Comparison of ENCODE assay signal across 23 mouse cellular contexts in the genomic region with DNA sequence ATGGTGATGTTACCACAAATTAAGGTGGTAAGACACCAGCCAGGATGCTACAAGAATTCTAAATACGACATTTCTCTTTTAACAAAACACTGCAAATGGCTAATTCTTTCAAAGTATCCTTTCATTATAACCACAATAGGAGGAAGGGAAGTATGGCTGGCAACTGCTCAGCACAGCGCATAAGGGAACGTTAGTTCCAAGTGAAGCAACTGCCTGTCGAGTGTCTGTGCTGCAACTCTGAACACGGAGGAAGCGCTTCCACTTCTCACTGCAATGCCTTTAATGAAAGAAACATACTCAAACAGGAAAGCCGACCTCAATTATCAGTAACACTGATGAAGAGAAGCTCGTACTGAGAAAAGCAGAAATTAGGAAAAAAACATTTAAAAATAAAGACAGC. TPM values are rescaled to one million over a fixed set of nuclear protein-coding genes. Genes with fewer than 3 reads are reported as not detected.
A peak's percentile ranks its signal among the peaks of the same experiment; 100 is the strongest.
DNase-seq lines count a peak whose midpoint lies in the region; ATAC-seq and TF ChIP-seq lines count a peak whose summit lies in the region.
"Had no signal": no experiment of that assay in that cellular context is flagged by ENCODE, and none has a peak within 500 bp of the region (broad histone marks: within the 10 kb centered on the region; RNA-seq: fewer than 3 reads in every experiment).

No protein-coding gene starts in this region.

- H3K4me1 ChIP-seq in liver, postnatal 0 days (ENCODE audit: insufficient read depth), result 0 out of 2 replicates have a peak, but pooled peaks cover under 1% of the 10 kb centered on the region
- peaks cover 31% of the 10 kb centered on the region for H3K4me1 ChIP-seq in bone marrow macrophage, adult 2 months (ENCODE audit: control insufficient read depth, insufficient read depth, low read length)
- H3K4me1 ChIP-seq in midbrain, embryonic 13.5 days (replicated peaks), result peaks cover 8% of the 10 kb centered on the region; the same call in 1 of the 2 replicates
- H3K4me1 ChIP-seq: forebrain, embryonic 10.5 days; hindbrain, embryonic 12.5 days; hindbrain, embryonic 15.5 days had no signal

- H3K36me3 ChIP-seq in liver, postnatal 0 days (replicated peaks; ENCODE audit: insufficient read depth, low read length), result peaks cover 36% of the 10 kb centered on the region
- H3K36me3 ChIP-seq in midbrain, embryonic 13.5 days, result peaks cover 39% of the 10 kb centered on the region

- 0 out of 2 replicates have a peak overlapping the region, but pooled peaks have one; percentile 16 for H3K27ac ChIP-seq in liver, postnatal 0 days (ENCODE audit: low read depth)
- peak overlapping the region; percentile 0; the same call in 1 of the 2 replicates for H3K27ac ChIP-seq in bone marrow macrophage, adult 2 months (ENCODE audit: insufficient read depth, low read depth, low read length)
- no peak overlapping the region for H3K27ac ChIP-seq in midbrain, embryonic 13.5 days
- H3K27ac ChIP-seq: forebrain, embryonic 10.5 days; forebrain, embryonic 13.5 days; gastrocnemius, adult 2 months; heart, adult 2 months; hindbrain, embryonic 12.5 days; hindbrain, embryonic 15.5 days had no signal

- no peak overlapping the region for H3K4me3 ChIP-seq in liver, postnatal 0 days (ENCODE audit: low read depth, low read length)
- H3K4me3 ChIP-seq in bone marrow macrophage, adult 2 months (ENCODE audit: insufficient read depth, low read length), result no peak overlapping the region
- H3K4me3 ChIP-seq in midbrain, embryonic 13.5 days (replicated peaks), result no peak overlapping the region
- H3K4me3 ChIP-seq: forebrain, embryonic 10.5 days; forebrain, embryonic 13.5 days; gastrocnemius, adult 2 months; heart, adult 2 months; hindbrain, embryonic 12.5 days; hindbrain, embryonic 15.5 days had no signal

- no peak for TF ChIP-seq EP300 in liver, postnatal 0 days (IDR thresholded peaks at IDR 0.05; ENCODE audit: low read depth)

- peak; percentile 20 for DNase-seq in liver, postnatal 0 days
- DNase-seq in liver (no peak), 416B (ENCODE audit: low read depth) (peak; percentile 24)
- DNase-seq in gastrocnemius, adult 18-20 months (ENCODE audit: low spot score), result no peak
- DNase-seq: adrenal gland, adult 8-10 months; adrenal gland, postnatal 25 days; cerebellum, adult 18-20 months; cerebellum, adult 9-10 months; cerebellum, postnatal 14 days; gastrocnemius, adult 2 months; gastrocnemius, postnatal 14 days; heart, adult 2 months; heart, postnatal 4 days had no signal

- no peak for TF ChIP-seq POLR2A in bone marrow macrophage, adult 2 months (IDR thresholded peaks at IDR 0.05; ENCODE audit: borderline replicate concordance, low read depth, low read length)

- no peaks in the 10 kb centered on the region for H3K27me3 ChIP-seq in liver, postnatal 0 days (ENCODE audit: insufficient read depth, low read length)
- no peaks in the 10 kb centered on the region for H3K27me3 ChIP-seq in midbrain, embryonic 13.5 days
- H3K27me3 ChIP-seq: forebrain, embryonic 13.5 days; hindbrain, embryonic 12.5 days; hindbrain, embryonic 15.5 days had no signal

- H3K9ac ChIP-seq in liver, postnatal 0 days (replicated peaks), result no peak overlapping the region
- H3K9ac ChIP-seq in midbrain, embryonic 13.5 days (replicated peaks), result no peak overlapping the region
- H3K9ac ChIP-seq: forebrain, embryonic 13.5 days; hindbrain, embryonic 12.5 days; hindbrain, embryonic 15.5 days had no signal

- H3K9me3 ChIP-seq in liver, postnatal 0 days (ENCODE audit: low read length), result no peaks in the 10 kb centered on the region
- H3K9me3 ChIP-seq in midbrain, embryonic 13.5 days, result no peaks in the 10 kb centered on the region
- H3K9me3 ChIP-seq: forebrain, embryonic 10.5 days; forebrain, embryonic 13.5 days; hindbrain, embryonic 12.5 days; hindbrain, embryonic 15.5 days had no signal

- no peak for ATAC-seq in liver, postnatal 0 days
- ATAC-seq in megakaryocyte, adult 5-6 weeks (ENCODE audit: poor library complexity, severe bottlenecking), result peak; percentile 93
- no peak for ATAC-seq in midbrain, embryonic 13.5 days
- ATAC-seq: activated CD4-positive, CD25-positive, alpha-beta regulatory T cell, adult 4 months; forebrain, embryonic 13.5 days; forebrain, embryonic 16.5 days had no signal

- no peak for TF ChIP-seq CTCF in liver, postnatal 0 days (IDR thresholded peaks at IDR 0.05; ENCODE audit: low read depth)
- TF ChIP-seq CTCF in bone marrow macrophage, adult 2 months (IDR thresholded peaks at IDR 0.05; ENCODE audit: low read depth, low read length), result no peak

- WGBS in liver, postnatal 0 days (ENCODE audit: insufficient replicate concordance), result 67% methylated on average over 8 of the region's 8 CpGs
- 93% methylated on average over 8 of the region's 8 CpGs for WGBS in midbrain, embryonic 13.5 days

- no peak overlapping the region for H3K4me2 ChIP-seq in liver, postnatal 0 days (ENCODE audit: low read depth, low read length)
- H3K4me2 ChIP-seq in midbrain, embryonic 13.5 days (replicated peaks), result no peak overlapping the region
- H3K4me2 ChIP-seq: forebrain, embryonic 13.5 days; heart, embryonic 11.5 days; hindbrain, embryonic 12.5 days; hindbrain, embryonic 15.5 days had no signal

RNA-seq across cellular contexts. Expression of a gene that starts 23.7 kb away (rescaled TPM):
- polyA plus RNA-seq in liver, postnatal 0 days (2015; fragmentation: Nextera tagmentation; extraction: Ambion mirVana), result 5.4 and 5.8 TPM in 2 replicates
- polyA plus RNA-seq in bone marrow macrophage, adult 2 months (2012; ENCODE audit: insufficient read depth, insufficient read length, missing spikeins), result 65.0 and 86.1 TPM in 2 replicates
- 68.2 and 77.1 TPM in 2 replicates for total RNA-seq in megakaryocyte, adult 5-6 weeks (2015)
- total RNA-seq in megakaryocyte, adult 5-6 weeks (2017), result 45.7 and 50.0 TPM in 2 replicates
- polyA plus RNA-seq in midbrain, embryonic 13.5 days (2015; fragmentation: Nextera tagmentation; extraction: Ambion mirVana), result 18.9 and 19.2 TPM in 2 replicates
- 10 to 100 TPM; 29.0 to 31.3 TPM for total RNA-seq in gastrocnemius, adult 18-20 months (2021)

Comparison
In these comparisons a context has a peak if more than half of its experiments do, and no peak if none do; other contexts are left out.
1. DNase-seq: peak in liver, postnatal 0 days (single experiment) and 416B (single experiment); none in liver (single experiment) and gastrocnemius, adult 18-20 months (single experiment).